Mouse (Mus musculus) embryonic facial prominence, embryonic 15.5 days (tissue): ENCODE measurements around the gene Tomm40l. TPM values are rescaled to one million over a fixed set of nuclear protein-coding genes. Genes with fewer than 3 reads are reported as not detected.

Experiments
- ATAC-seq: fragments of 200-750 bp; cut with Nextera tagmentation; 2 replicates; pipeline ENCODE4 v1.8.0; 2017; ENCODE audit warnings: low read depth, moderate TSS enrichment; ENCODE audit not compliant: insufficient number of reproducible peaks, low FRiP score, low TSS enrichment
- H3K27ac ChIP-seq: fragments of 300-500 bp; sonication (generic); replicated peaks from 2 replicates; pipeline ENCODE4 v1.5.1; 2015; ENCODE audit warnings: mild to moderate bottlenecking, inconsistent platforms
- H3K27me3 ChIP-seq: fragments of 300-500 bp; sonication (generic); 2 replicates; pipeline ENCODE4 v1.6.1; 2015; ENCODE audit warnings: inconsistent platforms
- H3K36me3 ChIP-seq: fragments of 300-500 bp; sonication (generic); 2 replicates; pipeline ENCODE4 v1.6.1; 2015; ENCODE audit warnings: mild to moderate bottlenecking, inconsistent platforms
- H3K4me1 ChIP-seq: fragments of 300-500 bp; sonication (generic); 2 replicates; pipeline ENCODE4 v1.6.1; 2015; ENCODE audit warnings: inconsistent platforms
- H3K4me2 ChIP-seq: fragments of 300-500 bp; sonication (generic); replicated peaks from 2 replicates; pipeline ENCODE4 v1.6.1; 2015; ENCODE audit warnings: mild to moderate bottlenecking, inconsistent platforms
- H3K4me3 ChIP-seq: fragments of 300-500 bp; sonication (generic); replicated peaks from 2 replicates; pipeline ENCODE4 v1.5.1; 2015; ENCODE audit warnings: mild to moderate bottlenecking, inconsistent platforms
- H3K9ac ChIP-seq: fragments of 300-500 bp; sonication (generic); 2 replicates; pipeline ENCODE4 v1.6.1; 2015; ENCODE audit warnings: inconsistent platforms
- H3K9me3 ChIP-seq: fragments of 300-500 bp; sonication (generic); replicated peaks from 2 replicates; pipeline ENCODE4 v1.6.1; 2016; ENCODE audit warnings: inconsistent platforms
- WGBS: fragments of 180-500 bp; shearing (Covaris S2); methylation state at CpG from one replicate; pipeline ENCODE4 v1.1.7; 2015; 5-methylcytosine and 5-hydroxymethylcytosine counted together
- polyA plus RNA-seq: library from polyadenylated mRNA; unstranded; fragments of >200 nt; fragmentation: Nextera tagmentation; extraction: Ambion mirVana; gene quantifications from 2 replicates; pipeline ENCODE4 v1.2.1, GENCODE M21; 2015

The Tomm40l gene
- polyA plus RNA-seq, 1 experiment from 2014 or later: 30.0 TPM

- 92% methylated on average over 4 of the region's 4 CpGs for WGBS
- Histone ChIP-seq H3K27me3 (no peaks in the 10 kb centered on the region), H3K4me1 (peaks cover 10% of the 10 kb centered on the region; the same call in 1 of the 2 replicates), H3K36me3 (peaks cover 61% of the 10 kb centered on the region), H3K9ac (no peak overlapping the region), H3K27ac (no peak overlapping the region), H3K4me3 (no peak overlapping the region), H3K4me2 (no peak overlapping the region), H3K9me3 (no peaks in the 10 kb centered on the region)
- ATAC-seq: no peak
These were observed 12.2 kb upstream of the Tomm40l start for GRCm38 (mm10) chr1:171234538-171234937.

- no peak within 1 kb of the TSS for H3K4me2 ChIP-seq
- no peak for ATAC-seq
- H3K36me3 ChIP-seq: peaks cover 58% of the 10 kb centered on the region
- no peak within 1 kb of the TSS for H3K27ac ChIP-seq
- H3K27me3 ChIP-seq: no peaks in the 10 kb centered on the region
- H3K4me1 ChIP-seq: peaks cover 10% of the 10 kb centered on the region; the same call in 1 of the 2 replicates
- H3K9me3 ChIP-seq: no peaks in the 10 kb centered on the region
- H3K4me3 ChIP-seq: no peak within 1 kb of the TSS
- WGBS: 88% methylated on average over 14 of the region's 14 CpGs
- no peak within 1 kb of the TSS for H3K9ac ChIP-seq
These were observed 11.8 kb upstream of the Tomm40l start, which contains the start of gene Fcer1g for GRCm38 (mm10) chr1:171234126-171234525. Fcer1g (minus strand) TSS chr1:171234365.

GRCm38 (mm10) chr1:171232800-171233730 lies 10.8 kb upstream of the Tomm40l start:
- Histone ChIP-seq H3K4me1 (peaks cover 10% of the 10 kb centered on the region; the same call in 1 of the 2 replicates), H3K27me3 (no peaks in the 10 kb centered on the region), H3K4me2 (no peak overlapping the region), H3K36me3 (peaks cover 47% of the 10 kb centered on the region), H3K9me3 (no peaks in the 10 kb centered on the region), H3K4me3 (no peak overlapping the region), H3K9ac (no peak overlapping the region), H3K27ac (no peak overlapping the region)
- WGBS: 80% methylated on average over 12 of the region's 12 CpGs
- ATAC-seq: no peak

GRCm38 (mm10) chr1:171232348-171232747 lies 10.0 kb upstream of the Tomm40l start:
- Histone ChIP-seq H3K4me1 (peaks cover 10% of the 10 kb centered on the region; the same call in 1 of the 2 replicates), H3K9me3 (no peaks in the 10 kb centered on the region), H3K27ac (no peak overlapping the region), H3K4me3 (no peak overlapping the region), H3K27me3 (no peaks in the 10 kb centered on the region), H3K9ac (no peak overlapping the region), H3K4me2 (no peak overlapping the region), H3K36me3 (peaks cover 40% of the 10 kb centered on the region)
- 79% methylated on average over 5 of the region's 5 CpGs for WGBS
- ATAC-seq: no peak

GRCm38 (mm10) chr1:171231844-171232243 lies 9.5 kb upstream of the Tomm40l start:
- Histone ChIP-seq H3K4me3 (no peak overlapping the region), H3K36me3 (peaks cover 35% of the 10 kb centered on the region), H3K9me3 (no peaks in the 10 kb centered on the region), H3K27ac (no peak overlapping the region), H3K4me1 (peaks cover 10% of the 10 kb centered on the region; the same call in 1 of the 2 replicates), H3K4me2 (no peak overlapping the region), H3K9ac (no peak overlapping the region), H3K27me3 (no peaks in the 10 kb centered on the region)
- WGBS: 44% methylated on average over 4 of the region's 4 CpGs
- no peak for ATAC-seq

- Histone ChIP-seq H3K9me3 (no peaks in the 10 kb centered on the region), H3K4me1 (peaks cover 10% of the 10 kb centered on the region; the same call in 1 of the 2 replicates), H3K4me3 (no peak overlapping the region), H3K9ac (no peak overlapping the region), H3K36me3 (peaks cover 20% of the 10 kb centered on the region), H3K4me2 (no peak overlapping the region), H3K27ac (no peak overlapping the region), H3K27me3 (no peaks in the 10 kb centered on the region)
- WGBS: 35% methylated on average over 3 of the region's 3 CpGs
- no peak for ATAC-seq
These were observed 7.9 kb upstream of the Tomm40l start for GRCm38 (mm10) chr1:171230215-171230614.

GRCm38 (mm10) chr1:171229750-171230149 lies 7.4 kb upstream of the Tomm40l start:
- H3K4me1 ChIP-seq: peaks cover 10% of the 10 kb centered on the region; the same call in 1 of the 2 replicates
- no peaks in the 10 kb centered on the region for H3K27me3 ChIP-seq
- 43% methylated on average over 6 of the region's 6 CpGs for WGBS
- no peak overlapping the region for H3K4me3 ChIP-seq
- H3K27ac ChIP-seq: no peak overlapping the region
- ATAC-seq: no peak
- no peak overlapping the region for H3K9ac ChIP-seq
- no peaks in the 10 kb centered on the region for H3K9me3 ChIP-seq
- no peak overlapping the region for H3K4me2 ChIP-seq
- peaks cover 15% of the 10 kb centered on the region for H3K36me3 ChIP-seq

- Histone ChIP-seq H3K36me3 (no peaks in the 10 kb centered on the region), H3K9me3 (no peaks in the 10 kb centered on the region), H3K9ac (no peak overlapping the region), H3K27ac (no peak overlapping the region), H3K4me2 (no peak overlapping the region), H3K4me1 (peaks cover 10% of the 10 kb centered on the region; the same call in 1 of the 2 replicates), H3K27me3 (no peaks in the 10 kb centered on the region), H3K4me3 (no peak overlapping the region)
- no peak for ATAC-seq
- WGBS: 100% methylated on average over 1 of the region's 1 CpGs
These were observed 5.6 kb upstream of the Tomm40l start for GRCm38 (mm10) chr1:171227879-171228278.

- Histone ChIP-seq H3K27me3 (no peaks in the 10 kb centered on the region), H3K4me3 (no peak overlapping the region), H3K27ac (no peak overlapping the region), H3K4me1 (peaks cover 13% of the 10 kb centered on the region), H3K9me3 (no peaks in the 10 kb centered on the region), H3K4me2 (no peak overlapping the region), H3K9ac (no peak overlapping the region), H3K36me3 (no peaks in the 10 kb centered on the region)
- ATAC-seq: no peak
- WGBS: 57% methylated on average over 4 of the region's 4 CpGs
These were observed 4.5 kb upstream of the Tomm40l start for GRCm38 (mm10) chr1:171226780-171227179.

GRCm38 (mm10) chr1:171224857-171225256 lies 2.5 kb upstream of the Tomm40l start, which contains the start of gene Apoa2:
Apoa2 (plus strand) TSS chr1:171225054.
- Histone ChIP-seq H3K4me3 (no peak within 1 kb of the TSS), H3K4me2 (no peak within 1 kb of the TSS), H3K27ac (no peak within 1 kb of the TSS), H3K36me3 (peaks cover under 1% of the 10 kb centered on the region; the same call in 1 of the 2 replicates), H3K9ac (no peak within 1 kb of the TSS), H3K4me1 (peaks cover 13% of the 10 kb centered on the region), H3K27me3 (no peaks in the 10 kb centered on the region), H3K9me3 (no peaks in the 10 kb centered on the region)
- ATAC-seq: no peak
- WGBS: 76% methylated on average over 5 of the region's 5 CpGs

- 79% methylated on average over 2 of the region's 2 CpGs for WGBS
- no peak for ATAC-seq
These were observed 1.5 kb upstream of the Tomm40l start for GRCm38 (mm10) chr1:171223796-171224195.

More at GRCm38 (mm10) chr1:171223796-171224195, 1.5 kb upstream of the Tomm40l start:
- H3K4me2 ChIP-seq: no peak overlapping the region
- H3K9ac ChIP-seq: no peak overlapping the region
- H3K9me3 ChIP-seq: no peaks in the 10 kb centered on the region
- no peaks in the 10 kb centered on the region for H3K27me3 ChIP-seq
- H3K4me1 ChIP-seq: peaks cover 12% of the 10 kb centered on the region
- no peak overlapping the region for H3K27ac ChIP-seq
- H3K4me3 ChIP-seq: no peak overlapping the region
- H3K36me3 ChIP-seq: peaks cover 10% of the 10 kb centered on the region; the same call in 1 of the 2 replicates
